Mouse (Mus musculus): ENCODE data around the gene Calhm4.
A peak's percentile ranks its signal among the peaks of the same experiment; 100 is the strongest.
"Not testable (repeated sequence)": the region's sequence is repeated elsewhere in the genome, so short reads cannot be mapped to it uniquely, and the experiment has no call there.

The Calhm4 gene

GRCm38 (mm10) chr10:34044210-34044609, at the start of gene Calhm4:
Gene Calhm4, minus strand, starts transcription at chr10:34044310.
- no peak for DNase-seq (ENCODE audit: low spot score)

- DNase-seq (ENCODE audit: low spot score): no peak
These were observed 47.8 kb upstream of the Calhm4 start for GRCm38 (mm10) chr10:34091888-34092287.

- no peak for DNase-seq (ENCODE audit: low spot score)
These were observed 46.4 kb upstream of the Calhm4 start for GRCm38 (mm10) chr10:34090481-34090880.

- no peak for DNase-seq (ENCODE audit: low spot score)
These were observed 45.4 kb upstream of the Calhm4 start for GRCm38 (mm10) chr10:34089517-34089916.

- no peak for DNase-seq (ENCODE audit: low spot score)
These were observed 44.4 kb upstream of the Calhm4 start for GRCm38 (mm10) chr10:34088515-34088914.

- no peak for DNase-seq (ENCODE audit: low spot score)
These were observed 42.4 kb upstream of the Calhm4 start for GRCm38 (mm10) chr10:34086514-34086913.

- DNase-seq (ENCODE audit: low spot score): no peak
These were observed 30.6 kb upstream of the Calhm4 start for GRCm38 (mm10) chr10:34074522-34075200.

- DNase-seq (ENCODE audit: low spot score): no peak
These were observed 27.5 kb upstream of the Calhm4 start for GRCm38 (mm10) chr10:34071650-34072049.

GRCm38 (mm10) chr10:34070999-34071492, 26.9 kb upstream of the Calhm4 start:
- DNase-seq (ENCODE audit: low spot score): no peak

GRCm38 (mm10) chr10:34069606-34070005, 25.5 kb upstream of the Calhm4 start:
- DNase-seq (ENCODE audit: low spot score): no peak

GRCm38 (mm10) chr10:34066591-34066990, 22.5 kb upstream of the Calhm4 start:
- DNase-seq (ENCODE audit: low spot score): no peak

GRCm38 (mm10) chr10:34053987-34054386, 9.9 kb upstream of the Calhm4 start:
- no peak for DNase-seq (ENCODE audit: low spot score)

- DNase-seq (ENCODE audit: low spot score): no peak
These were observed 6.7 kb downstream of the Calhm4 start, which contains the start of gene Trappc3l for GRCm38 (mm10) chr10:34037401-34037800. Gene Trappc3l, plus strand, starts transcription at chr10:34037597.

- DNase-seq (ENCODE audit: low spot score): no peak
These were observed 7.5 kb downstream of the Calhm4 start for GRCm38 (mm10) chr10:34036587-34036986.

- DNase-seq (ENCODE audit: low spot score): peak; percentile 80
These were observed 10.3 kb downstream of the Calhm4 start for GRCm38 (mm10) chr10:34033630-34034305.

GRCm38 (mm10) chr10:34030322-34030721, 13.8 kb downstream of the Calhm4 start:
- DNase-seq (ENCODE audit: low spot score): no peak

GRCm38 (mm10) chr10:34019302-34020075, 24.6 kb downstream of the Calhm4 start, which contains the start of gene Rwdd1:
Gene Rwdd1, minus strand, starts transcription at chr10:34019624.
- DNase-seq (ENCODE audit: low spot score): peak; percentile 98

GRCm38 (mm10) chr10:34018746-34019301, 25.3 kb downstream of the Calhm4 start:
- no peak for DNase-seq (ENCODE audit: low spot score)

- DNase-seq (ENCODE audit: low spot score): no peak
These were observed 30.9 kb downstream of the Calhm4 start for GRCm38 (mm10) chr10:34013241-34013640.

GRCm38 (mm10) chr10:34012581-34012980, 31.5 kb downstream of the Calhm4 start:
- no peak for DNase-seq (ENCODE audit: low spot score)

- DNase-seq (ENCODE audit: low spot score): no peak
These were observed 45.7 kb downstream of the Calhm4 start for GRCm38 (mm10) chr10:33998397-33998796.

- DNase-seq (ENCODE audit: low spot score): not testable (repeated sequence)
These were observed 47.4 kb downstream of the Calhm4 start for GRCm38 (mm10) chr10:33996686-33997085.
